Mouse (Mus musculus) erythroblast, embryonic 14.5 days (primary cell): ENCODE measurements around the gene Sc5d. TPM values are rescaled to one million over a fixed set of nuclear protein-coding genes. Genes with fewer than 3 reads are reported as not detected.

Experiments
- H3K27me3 ChIP-seq: 2 replicates; pipeline ENCODE4 v1.6.1; 2012; ENCODE audit warnings: inconsistent platforms; ENCODE audit not compliant: control insufficient read depth
- H3K36me3 ChIP-seq: 2 replicates; pipeline ENCODE4 v1.6.1; 2012; ENCODE audit warnings: mild to moderate bottlenecking, inconsistent platforms; ENCODE audit not compliant: control insufficient read depth
- H3K4me1 ChIP-seq: 2 replicates; pipeline ENCODE4 v1.6.1; 2012; ENCODE audit warnings: inconsistent platforms; ENCODE audit not compliant: control insufficient read depth
- H3K4me3 ChIP-seq: replicated peaks from 2 replicates; pipeline ENCODE3; 2012; ENCODE audit warnings: moderate library complexity, mild to moderate bottlenecking, inconsistent platforms
- H3K9me3 ChIP-seq: 2 replicates; pipeline ENCODE4 v1.6.1; 2012; ENCODE audit warnings: low read length, inconsistent platforms, mixed read lengths; ENCODE audit not compliant: control insufficient read depth
- GATA1 ChIP-seq: IDR thresholded peaks from 2 replicates; pipeline ENCODE4 v1.6.1; 2012; ENCODE audit warnings: low read length, inconsistent platforms, mixed read lengths
- TAL1 ChIP-seq: IDR thresholded peaks from 3 replicates; pipeline ENCODE4 v1.6.1; 2012; ENCODE audit warnings: low read length, inconsistent platforms, mixed read lengths
- polyA plus RNA-seq: library from polyadenylated mRNA; stranded (reverse); fragments of >175 nt; gene quantifications from 2 replicates; pipeline ENCODE4 v1.2.3, GENCODE M21; 2012

The Sc5d gene
- 0.08 and 0.10 TPM in 2 replicates for polyA plus RNA-seq

DNA sequence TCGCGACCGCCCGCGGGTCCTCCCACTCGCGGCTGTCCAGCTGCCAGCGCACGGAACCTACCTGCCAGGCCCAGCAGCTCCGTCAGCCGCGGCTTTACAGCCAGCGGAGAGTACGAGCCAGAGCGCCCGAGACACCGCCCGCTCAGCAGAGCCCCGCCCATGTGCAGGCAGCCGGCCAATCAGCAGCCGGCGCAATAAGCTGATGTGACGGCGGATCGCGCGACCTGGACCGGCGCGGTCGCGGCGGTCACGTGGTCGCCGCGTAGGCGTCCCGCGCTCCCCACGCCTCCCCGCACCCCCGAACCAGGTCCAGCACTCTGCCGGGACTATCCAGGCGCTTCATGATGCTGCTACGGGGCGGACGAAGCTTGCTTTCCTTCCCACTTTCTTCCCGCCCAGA, at the start of gene Sc5d:
TSS of gene Sc5d (minus strand) at position 112 of the 400 bp plus-strand sequence.
- Histone ChIP-seq H3K4me1 (peaks cover 21% of the 10 kb centered on the region), H3K36me3 (peaks cover 7% of the 10 kb centered on the region), H3K9me3 (no peaks in the 10 kb centered on the region), H3K27me3 (no peaks in the 10 kb centered on the region), H3K4me3 (peak within 1 kb of the TSS; percentile 80)
- TF ChIP-seq TAL1 (no peak), GATA1 (no peak)

- Histone ChIP-seq H3K4me1 (no peaks in the 10 kb centered on the region), H3K36me3 (no peaks in the 10 kb centered on the region), H3K27me3 (no peaks in the 10 kb centered on the region), H3K4me3 (no peak overlapping the region), H3K9me3 (no peaks in the 10 kb centered on the region)
- no peak for TF ChIP-seq TAL1
- no peak for TF ChIP-seq GATA1
Observed at GRCm38 (mm10) chr9:42311311-42311710, 47.3 kb upstream of the Sc5d start.

DNA sequence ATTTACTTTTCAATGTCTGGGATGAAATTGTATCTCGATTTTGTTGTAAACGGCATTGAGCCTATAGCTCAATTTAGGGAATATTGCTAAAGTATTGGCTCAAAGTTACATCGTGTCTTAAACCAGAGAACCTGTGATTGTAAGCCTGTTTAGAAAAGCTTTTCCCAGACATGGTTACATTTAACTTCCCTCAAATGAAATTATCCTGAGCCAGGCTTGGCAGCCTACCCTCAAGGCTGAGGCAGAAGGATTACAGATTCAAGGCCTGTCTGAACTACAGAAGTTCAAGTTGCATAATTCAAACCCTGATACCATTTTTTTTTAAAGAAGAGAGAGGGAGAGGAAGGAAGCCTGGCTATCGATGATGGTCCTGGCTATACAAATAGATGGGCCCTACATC, 39.8 kb upstream of the Sc5d start:
- H3K4me3 ChIP-seq = no peak overlapping the region
- H3K9me3 ChIP-seq = no peaks in the 10 kb centered on the region
- H3K27me3 ChIP-seq = no peaks in the 10 kb centered on the region
- TF ChIP-seq GATA1 (no peak), TAL1 (no peak)
- H3K36me3 ChIP-seq = no peaks in the 10 kb centered on the region
- no peaks in the 10 kb centered on the region for H3K4me1 ChIP-seq

DNA sequence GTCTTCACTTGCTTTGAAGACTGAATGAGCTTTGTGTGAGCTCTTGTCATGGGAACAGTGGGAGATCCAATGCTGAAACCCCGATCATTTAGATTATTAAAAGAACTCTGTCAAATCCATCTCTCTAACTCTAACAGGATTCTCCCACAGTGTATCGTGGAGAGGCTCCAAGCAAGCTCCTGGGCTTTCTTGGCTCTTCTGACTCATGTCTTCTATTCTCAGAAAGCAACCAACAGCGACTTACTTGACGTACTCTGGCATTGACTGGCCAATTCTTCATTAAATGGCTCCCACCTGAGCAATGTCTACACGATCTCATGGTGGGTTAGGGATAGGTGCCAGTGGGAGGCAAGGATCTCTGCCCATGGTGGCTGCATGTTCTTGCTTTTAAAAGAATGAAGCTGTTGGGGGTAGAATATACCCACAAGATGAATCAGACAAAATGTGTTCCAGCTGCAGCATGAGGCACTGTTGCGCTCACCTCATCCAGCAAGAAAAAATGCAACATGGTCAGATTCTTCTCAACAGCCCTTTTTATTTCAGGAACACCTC, 37.1 kb upstream of the Sc5d start:
- Histone ChIP-seq H3K4me1 (no peaks in the 10 kb centered on the region), H3K4me3 (no peak overlapping the region), H3K9me3 (no peaks in the 10 kb centered on the region), H3K36me3 (no peaks in the 10 kb centered on the region), H3K27me3 (no peaks in the 10 kb centered on the region)
- TF ChIP-seq TAL1 (no peak), GATA1 (no peak)

- TF ChIP-seq GATA1 = no peak
- TF ChIP-seq TAL1 = no peak
- Histone ChIP-seq H3K27me3 (no peaks in the 10 kb centered on the region), H3K4me1 (no peaks in the 10 kb centered on the region), H3K4me3 (no peak overlapping the region), H3K9me3 (no peaks in the 10 kb centered on the region), H3K36me3 (no peaks in the 10 kb centered on the region)
Observed at GRCm38 (mm10) chr9:42296297-42296922, 32.4 kb upstream of the Sc5d start.

GRCm38 (mm10) chr9:42294131-42294530, 30.1 kb upstream of the Sc5d start:
- no peaks in the 10 kb centered on the region for H3K4me1 ChIP-seq
- no peaks in the 10 kb centered on the region for H3K36me3 ChIP-seq
- H3K9me3 ChIP-seq = no peaks in the 10 kb centered on the region
- no peaks in the 10 kb centered on the region for H3K27me3 ChIP-seq
- TF ChIP-seq GATA1 (no peak), TAL1 (no peak)
- H3K4me3 ChIP-seq = no peak overlapping the region

- H3K9me3 ChIP-seq = no peaks in the 10 kb centered on the region
- no peaks in the 10 kb centered on the region for H3K36me3 ChIP-seq
- no peak for TF ChIP-seq TAL1
- H3K4me3 ChIP-seq = no peak overlapping the region
- no peaks in the 10 kb centered on the region for H3K4me1 ChIP-seq
- no peaks in the 10 kb centered on the region for H3K27me3 ChIP-seq
Observed at GRCm38 (mm10) chr9:42293596-42293995, 29.5 kb upstream of the Sc5d start.

- no peaks in the 10 kb centered on the region for H3K4me1 ChIP-seq
- TF ChIP-seq TAL1 = no peak
- TF ChIP-seq GATA1 = no peak
- H3K36me3 ChIP-seq = no peaks in the 10 kb centered on the region
- H3K4me3 ChIP-seq = no peak overlapping the region
- no peaks in the 10 kb centered on the region for H3K27me3 ChIP-seq
- H3K9me3 ChIP-seq = no peaks in the 10 kb centered on the region
Observed at GRCm38 (mm10) chr9:42293051-42293450, 29.0 kb upstream of the Sc5d start.

- no peaks in the 10 kb centered on the region for H3K9me3 ChIP-seq
- TF ChIP-seq TAL1 (no peak), GATA1 (no peak)
- H3K4me1 ChIP-seq = no peaks in the 10 kb centered on the region
- H3K4me3 ChIP-seq = no peak overlapping the region
- no peaks in the 10 kb centered on the region for H3K36me3 ChIP-seq
- no peaks in the 10 kb centered on the region for H3K27me3 ChIP-seq
Observed at GRCm38 (mm10) chr9:42279676-42280075, 15.6 kb upstream of the Sc5d start.

DNA sequence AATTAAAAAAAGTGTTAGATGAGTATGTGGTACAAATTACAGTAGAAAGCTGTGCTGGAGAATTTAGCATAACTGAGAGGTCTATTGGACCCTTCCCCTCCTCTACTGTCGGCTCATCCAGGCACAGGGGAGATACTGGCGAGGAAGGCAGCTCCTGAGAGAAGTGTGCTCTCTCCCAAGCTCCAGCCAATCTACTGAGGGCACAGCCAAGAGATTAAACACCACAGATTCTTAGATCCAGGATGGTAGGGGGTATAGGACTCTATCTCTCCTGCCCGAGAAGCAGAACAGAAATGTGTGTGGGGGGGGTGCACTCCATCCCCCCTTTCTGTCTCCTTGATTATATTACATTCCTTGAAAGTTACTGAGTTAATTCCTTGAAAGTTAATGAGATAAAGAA, 14.0 kb upstream of the Sc5d start:
- no peaks in the 10 kb centered on the region for H3K36me3 ChIP-seq
- H3K4me3 ChIP-seq = no peak overlapping the region
- H3K27me3 ChIP-seq = no peaks in the 10 kb centered on the region
- no peaks in the 10 kb centered on the region for H3K4me1 ChIP-seq
- TF ChIP-seq TAL1 (no peak), GATA1 (no peak)
- H3K9me3 ChIP-seq = no peaks in the 10 kb centered on the region
